Mouse (Mus musculus) urinary bladder, postnatal 25 days (tissue): Measurements from ENCODE around the gene Gm28048.

ENCODE experiments used
- DNase-seq: peaks from one replicate; pipeline ENCODE4 v3.0.0; 2022; ENCODE audit warnings: low spot score

Gm28048 gene

GRCm38 (mm10) chr11:22838361-22838760 is 143.5 kb downstream of the Gm28048 start:
- DNase-seq, result no peak

GRCm38 (mm10) chr11:22836269-22836668 is 145.6 kb downstream of the Gm28048 start:
- DNase-seq, result no peak

- no peak for DNase-seq
Measured at GRCm38 (mm10) chr11:22832600-22832999, 149.3 kb downstream of the Gm28048 start.

GRCm38 (mm10) chr11:22831916-22832315 is 150.0 kb downstream of the Gm28048 start:
- DNase-seq, result no peak

- no peak for DNase-seq
Measured at GRCm38 (mm10) chr11:22830684-22831083, 151.2 kb downstream of the Gm28048 start.

GRCm38 (mm10) chr11:22830179-22830611 is 151.7 kb downstream of the Gm28048 start:
- DNase-seq, result no peak

GRCm38 (mm10) chr11:22828988-22829632 is 152.8 kb downstream of the Gm28048 start:
- DNase-seq, result no peak

- DNase-seq, result no peak
Measured at GRCm38 (mm10) chr11:22827514-22828080, 154.3 kb downstream of the Gm28048 start.

GRCm38 (mm10) chr11:22826665-22827064 is 155.2 kb downstream of the Gm28048 start:
- DNase-seq, result no peak

- DNase-seq, result no peak
Measured at GRCm38 (mm10) chr11:22826051-22826450, 155.8 kb downstream of the Gm28048 start.

- DNase-seq, result no peak
Measured at GRCm38 (mm10) chr11:22825548-22825947, 156.3 kb downstream of the Gm28048 start.

GRCm38 (mm10) chr11:22824049-22824705 is 157.7 kb downstream of the Gm28048 start:
- no peak for DNase-seq

GRCm38 (mm10) chr11:22821243-22821642 is 160.6 kb downstream of the Gm28048 start:
- DNase-seq, result no peak

- DNase-seq, result no peak
Measured at GRCm38 (mm10) chr11:22818371-22818770, 163.5 kb downstream of the Gm28048 start.

- DNase-seq, result no peak
Measured at GRCm38 (mm10) chr11:22815877-22816276, 166.0 kb downstream of the Gm28048 start.

- DNase-seq, result no peak
Measured at GRCm38 (mm10) chr11:22815143-22815542, 166.7 kb downstream of the Gm28048 start.

- no peak for DNase-seq
Measured at GRCm38 (mm10) chr11:22813921-22814704, 167.8 kb downstream of the Gm28048 start.

GRCm38 (mm10) chr11:22813427-22813826 is 168.5 kb downstream of the Gm28048 start:
- DNase-seq, result no peak

GRCm38 (mm10) chr11:22811413-22811812 is 170.5 kb downstream of the Gm28048 start:
- DNase-seq, result no peak

GRCm38 (mm10) chr11:22809465-22810096 is 172.3 kb downstream of the Gm28048 start:
- no peak for DNase-seq

GRCm38 (mm10) chr11:22808040-22808439 is 173.8 kb downstream of the Gm28048 start:
- DNase-seq, result no peak

- DNase-seq, result no peak
Measured at GRCm38 (mm10) chr11:22805171-22805570, 176.7 kb downstream of the Gm28048 start.
